Mouse (Mus musculus) adrenal gland, adult (tissue): ENCODE results near the gene Plpp7.

Experiments
- DNase-seq, 2 experiments: peaks; one replicate each; pipeline ENCODE4 v3.0.0; 2022 to 2023; ENCODE audit warnings: low spot score in 1 of 2; ENCODE audit not compliant: inconsistent age in 2 of 2

The Plpp7 gene

DNA sequence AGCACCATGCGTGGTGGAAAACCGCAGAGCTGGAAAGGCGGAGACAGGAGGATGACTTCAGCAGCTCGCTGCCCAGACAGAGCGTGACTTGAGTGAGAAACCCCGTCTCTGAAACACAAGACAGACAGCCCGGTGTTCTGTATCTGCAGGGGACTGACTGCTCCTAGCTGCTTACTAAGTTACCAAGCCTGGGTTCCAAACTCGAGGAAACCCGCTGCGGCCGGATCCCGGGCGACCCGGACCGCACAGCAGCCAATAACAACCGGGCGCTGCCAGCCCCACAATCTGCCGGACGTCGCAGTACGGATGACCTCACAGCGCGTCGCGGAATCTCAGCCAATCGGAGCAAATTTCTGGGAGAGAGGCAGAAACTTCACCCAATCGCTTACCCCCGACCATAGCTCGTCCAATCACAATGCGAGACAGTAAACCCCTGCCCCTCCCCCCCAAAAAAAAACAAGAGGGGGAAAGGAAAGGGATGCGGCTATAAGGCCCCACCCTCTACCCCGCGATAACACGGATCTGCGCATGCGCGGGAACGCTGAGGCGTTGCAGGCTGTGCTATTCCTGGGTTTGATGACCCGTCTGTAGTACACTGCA lies 42.4 kb downstream of the Plpp7 start:
- peak; percentile 97 to 99 for DNase-seq

DNA sequence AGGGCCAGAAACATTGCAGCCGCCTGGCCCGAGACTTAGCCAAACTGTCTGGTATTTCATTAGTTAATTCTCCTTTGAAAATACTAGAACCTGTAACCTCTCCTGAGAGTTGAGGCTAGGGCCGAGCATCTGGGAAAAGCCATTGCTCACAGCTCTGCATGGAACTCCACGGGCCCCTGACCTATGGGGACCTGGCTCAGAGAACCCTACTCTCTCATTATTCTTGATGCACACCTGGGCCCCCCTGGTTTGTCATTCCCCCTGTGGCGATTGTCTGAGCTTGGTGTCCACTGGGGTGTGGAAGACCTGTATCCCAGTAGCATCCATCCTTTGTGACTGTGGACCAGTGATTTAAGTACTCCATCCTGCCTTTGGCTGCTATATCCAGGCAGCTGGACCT lies 44.0 kb downstream of the Plpp7 start:
- peak in 1 of 2 experiments; percentile 37 for DNase-seq

DNA sequence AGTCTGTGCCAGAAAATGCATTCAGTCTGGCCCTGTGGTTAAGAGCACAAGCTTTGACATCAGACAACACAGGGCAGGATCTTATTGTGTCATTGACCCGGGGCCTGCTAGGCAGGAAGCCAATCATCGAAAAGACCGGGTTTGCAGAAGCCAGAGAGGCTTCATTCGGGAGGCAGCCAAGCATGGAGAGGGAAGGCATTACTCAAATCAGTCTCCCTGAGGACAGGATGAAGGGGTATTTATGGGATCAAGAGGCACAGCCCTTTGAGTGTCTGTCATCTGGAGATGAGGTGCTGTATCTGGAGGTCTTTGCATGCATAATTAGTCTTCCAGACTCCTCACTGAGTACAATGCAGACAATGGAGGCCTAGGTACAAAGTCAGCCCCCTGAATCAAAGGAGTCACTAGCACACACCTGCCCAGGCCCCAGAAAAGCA lies 45.2 kb downstream of the Plpp7 start:
- peak in 1 of 2 experiments; percentile 81 for DNase-seq

DNA sequence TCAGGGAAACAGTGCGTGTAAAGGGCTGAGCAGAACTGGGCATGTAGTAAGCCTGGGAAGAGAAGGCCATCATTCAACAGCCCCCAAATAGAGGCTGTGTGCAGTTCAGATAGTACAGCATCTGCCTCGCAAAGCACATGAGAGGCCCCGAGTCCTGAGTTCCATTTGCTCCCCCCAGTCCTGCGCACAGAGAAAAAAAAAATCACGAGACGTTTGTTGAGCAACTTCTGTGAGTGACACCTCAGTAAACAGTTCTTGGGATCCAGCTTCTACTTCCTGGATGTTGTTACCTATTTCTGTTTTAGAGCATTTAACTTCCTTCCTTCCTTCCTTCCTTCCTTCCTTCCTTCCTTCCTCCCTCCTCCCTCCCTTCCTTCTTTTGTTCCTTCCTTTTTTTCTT lies 46.3 kb downstream of the Plpp7 start:
- peak in 1 of 2 experiments; percentile 19 for DNase-seq

DNA sequence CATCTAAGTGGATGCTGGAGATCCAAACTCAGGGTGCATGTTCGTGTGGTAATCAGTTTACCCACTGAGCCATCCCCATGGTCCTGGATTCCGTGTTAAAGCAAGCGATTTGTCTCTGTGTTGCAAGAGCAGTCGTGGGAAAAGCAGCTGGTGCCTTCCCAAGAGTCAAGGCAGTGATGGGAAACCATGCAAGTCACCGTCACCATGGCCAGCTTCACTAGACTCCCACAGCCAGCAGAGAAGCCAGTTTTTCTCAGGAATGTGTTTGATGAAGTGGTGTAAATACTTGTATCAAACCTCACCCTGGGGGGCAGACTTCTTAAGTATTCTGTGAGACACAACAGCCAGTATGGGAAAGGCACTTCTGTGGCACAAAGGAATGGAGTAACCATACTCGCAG lies 47.0 kb downstream of the Plpp7 start:
- peak in 1 of 2 experiments; percentile 3 for DNase-seq

DNA sequence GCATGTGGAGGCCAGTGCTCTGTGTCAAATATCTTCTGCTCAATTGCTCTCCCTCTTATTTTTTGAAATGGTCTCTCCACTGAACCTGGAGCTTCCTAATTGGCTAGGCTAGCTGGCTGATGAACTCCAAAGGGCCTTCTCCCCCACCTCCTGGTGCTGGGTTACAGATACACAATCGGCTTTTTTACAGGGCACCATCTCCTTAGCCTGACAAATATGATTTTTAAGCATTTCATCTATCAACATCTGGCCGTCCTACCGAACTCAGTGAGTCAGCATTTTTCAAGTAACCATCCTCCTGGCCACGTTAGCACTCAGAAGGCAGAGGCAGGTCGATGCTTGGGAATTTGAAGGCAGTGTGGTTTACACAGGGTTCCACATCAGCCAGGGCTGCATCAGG lies 49.3 kb downstream of the Plpp7 start:
- no peak for DNase-seq

DNA sequence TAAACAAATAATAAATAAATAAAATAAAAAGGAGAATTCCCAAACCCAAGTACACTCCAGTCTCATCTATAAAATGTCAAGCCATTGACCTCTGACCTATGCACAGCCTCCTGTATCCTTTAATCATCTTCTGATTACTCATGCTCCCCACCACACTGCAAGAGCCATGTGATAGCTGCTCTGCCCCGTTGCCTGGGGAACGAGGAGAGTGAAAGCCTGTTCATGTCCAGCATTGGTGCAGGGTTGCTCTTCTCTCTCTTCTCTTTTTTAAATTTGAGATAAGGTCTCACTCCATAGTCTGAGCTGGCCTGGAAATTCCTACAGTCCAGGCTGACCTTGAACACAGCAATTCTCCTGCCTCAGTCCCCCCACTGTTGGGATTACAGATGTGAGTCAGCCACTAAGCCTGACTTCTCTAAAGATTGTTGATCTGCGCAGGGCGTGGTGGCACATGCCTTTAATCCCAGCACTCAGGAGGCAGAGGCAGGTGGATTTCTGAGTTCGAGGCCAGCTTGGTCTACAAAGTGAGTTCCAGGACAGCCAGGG lies 51.4 kb downstream of the Plpp7 start:
- DNase-seq, result peak; percentile 83 to 85

DNA sequence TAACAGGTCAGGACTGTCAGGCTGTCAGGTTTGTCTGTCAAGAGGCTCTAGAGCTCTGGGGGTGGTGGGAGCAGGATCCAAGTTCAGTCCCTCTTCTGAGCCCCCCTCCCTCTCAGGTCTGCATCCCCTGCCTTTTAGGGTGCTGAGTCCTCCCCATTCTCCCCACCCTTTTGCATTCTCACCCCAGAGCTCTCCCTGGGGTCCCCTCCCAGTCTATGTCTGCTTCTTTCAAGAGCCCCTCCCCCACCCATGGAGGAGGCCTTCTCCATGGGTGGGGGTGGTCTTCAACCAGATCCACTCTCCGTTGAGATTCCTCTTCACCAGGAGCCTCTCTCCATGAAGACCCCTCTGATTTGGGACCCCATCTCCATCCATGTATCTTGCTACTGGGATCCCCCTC lies 54.8 kb downstream of the Plpp7 start:
- no peak for DNase-seq

DNA sequence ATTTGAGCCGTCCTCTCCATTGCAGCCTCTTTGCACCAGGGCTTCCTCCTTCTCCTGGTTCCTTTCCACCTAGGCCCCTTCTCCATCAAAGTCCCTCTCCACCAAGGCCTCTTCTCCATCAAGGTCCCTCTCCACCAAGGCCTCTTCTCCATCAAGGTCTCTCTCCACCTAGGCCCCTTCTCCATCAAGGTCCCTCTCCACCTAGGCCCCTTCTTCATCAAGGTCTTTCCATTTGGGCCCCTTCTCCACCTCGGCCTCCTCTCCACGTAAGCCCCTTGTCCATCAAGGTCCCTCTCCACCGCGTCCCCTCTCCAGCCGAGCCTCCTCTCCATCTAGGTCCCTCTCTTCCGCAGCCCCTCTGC lies 55.2 kb downstream of the Plpp7 start:
- DNase-seq, result peak; percentile 80 to 92

DNA sequence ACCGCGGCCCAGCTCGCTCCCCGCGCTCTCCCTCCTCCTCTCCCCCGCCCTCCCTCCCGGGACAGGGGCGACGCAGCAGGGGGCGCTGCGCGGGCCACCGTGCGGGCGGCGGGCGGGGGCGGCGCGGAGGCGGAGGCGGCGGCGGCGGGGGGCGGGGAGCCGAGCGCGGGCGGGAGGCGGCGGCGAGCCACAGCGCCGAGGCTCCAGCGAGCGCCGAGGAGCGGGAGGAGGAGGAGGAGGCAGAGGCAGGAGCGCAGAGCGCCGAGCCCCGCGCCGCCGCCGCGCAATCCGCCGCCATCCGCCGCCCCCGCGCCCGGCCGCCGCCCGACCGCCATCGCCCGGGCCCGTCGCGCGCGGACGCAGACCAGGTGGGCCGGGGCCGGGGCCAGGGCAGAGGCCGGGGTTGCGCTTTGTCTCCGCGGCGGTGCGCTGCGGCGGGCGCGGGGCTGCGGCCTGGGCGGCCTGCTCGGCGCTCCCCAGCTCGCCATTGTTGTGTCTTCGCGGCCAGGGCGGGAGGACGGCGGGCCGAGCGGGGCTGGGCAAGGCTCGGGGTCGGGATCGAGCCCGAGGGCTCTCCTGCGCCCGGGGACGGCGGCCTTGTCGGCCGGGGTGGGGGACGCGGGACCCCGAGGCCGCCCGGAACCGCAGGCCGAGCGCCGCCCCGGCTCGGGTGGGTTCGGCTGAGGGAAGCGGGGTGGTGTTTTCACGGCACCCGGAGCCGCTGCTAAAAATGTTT lies 55.8 kb downstream of the Plpp7 start, which contains the start of gene Prrc2b:
Gene Prrc2b (plus strand): TSS at position 159 of the 736 bp plus-strand sequence.
- no peak for DNase-seq

DNA sequence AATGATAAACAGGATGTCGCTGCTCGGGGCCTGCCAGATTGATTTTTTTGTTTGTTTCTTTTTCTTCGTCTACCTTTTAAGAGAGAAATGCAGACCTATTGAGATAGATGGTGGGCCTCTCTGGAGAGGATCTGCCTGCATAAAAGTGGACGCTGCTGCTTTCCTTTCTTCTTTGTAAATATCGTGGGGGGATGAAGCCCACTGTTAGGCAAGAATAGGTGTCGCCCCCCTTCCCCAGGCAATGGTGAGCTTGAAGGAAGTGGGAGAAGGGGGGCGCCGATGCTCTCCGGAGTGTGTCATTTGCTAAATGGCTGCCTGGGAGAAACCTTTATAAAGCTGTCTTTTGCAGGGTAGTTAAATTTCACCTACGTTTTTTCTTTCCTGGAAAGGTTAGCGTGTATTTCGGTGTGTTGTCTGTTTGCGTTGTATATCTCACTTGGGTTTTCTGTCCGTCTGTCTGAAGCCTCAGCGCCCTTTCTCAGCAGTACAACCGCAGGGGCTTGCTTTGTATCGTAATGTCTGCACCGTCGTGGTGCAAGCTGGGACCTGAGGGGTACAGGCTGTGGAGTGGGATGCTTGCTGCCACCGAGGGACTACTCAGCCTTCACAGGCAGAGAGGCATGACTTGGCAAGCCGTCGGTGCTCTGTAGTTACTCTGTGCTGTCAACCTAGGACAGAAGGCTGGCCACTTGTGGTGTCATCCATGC lies 56.5 kb downstream of the Plpp7 start:
- peak in 1 of 2 experiments; percentile 85 for DNase-seq

DNA sequence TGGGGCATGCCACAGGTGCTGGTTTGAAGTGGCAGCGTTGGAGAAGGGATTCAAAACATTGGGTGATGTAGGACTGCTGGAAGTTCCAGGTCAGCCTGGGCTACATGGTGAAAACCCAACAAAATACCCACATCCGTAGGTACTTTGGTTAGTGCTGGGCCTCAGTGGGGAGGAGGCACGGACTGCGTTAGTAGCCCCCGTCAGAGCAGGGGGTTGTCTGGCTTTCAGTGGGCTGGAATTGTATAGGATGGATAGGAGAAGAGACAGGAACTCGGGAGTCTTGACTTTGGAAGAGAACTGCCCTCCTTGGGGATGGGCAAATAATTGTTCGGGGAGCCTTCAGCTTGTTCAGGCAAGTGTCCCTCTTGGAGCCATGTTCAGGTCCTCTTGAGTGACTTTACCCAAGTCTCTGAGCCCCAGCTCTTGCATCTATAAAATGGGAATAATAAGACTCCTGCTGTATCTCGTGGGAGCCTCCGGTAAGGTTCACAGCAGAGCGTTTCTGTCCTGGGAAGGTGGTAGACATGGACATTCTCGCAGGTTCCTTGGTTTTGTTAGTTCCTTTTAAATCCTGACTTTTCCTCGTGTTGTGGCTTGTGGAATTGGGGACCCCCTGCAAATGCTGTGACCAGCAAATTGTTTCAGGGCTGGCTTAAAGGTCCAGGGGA lies 57.2 kb downstream of the Plpp7 start:
- DNase-seq, result no peak

DNA sequence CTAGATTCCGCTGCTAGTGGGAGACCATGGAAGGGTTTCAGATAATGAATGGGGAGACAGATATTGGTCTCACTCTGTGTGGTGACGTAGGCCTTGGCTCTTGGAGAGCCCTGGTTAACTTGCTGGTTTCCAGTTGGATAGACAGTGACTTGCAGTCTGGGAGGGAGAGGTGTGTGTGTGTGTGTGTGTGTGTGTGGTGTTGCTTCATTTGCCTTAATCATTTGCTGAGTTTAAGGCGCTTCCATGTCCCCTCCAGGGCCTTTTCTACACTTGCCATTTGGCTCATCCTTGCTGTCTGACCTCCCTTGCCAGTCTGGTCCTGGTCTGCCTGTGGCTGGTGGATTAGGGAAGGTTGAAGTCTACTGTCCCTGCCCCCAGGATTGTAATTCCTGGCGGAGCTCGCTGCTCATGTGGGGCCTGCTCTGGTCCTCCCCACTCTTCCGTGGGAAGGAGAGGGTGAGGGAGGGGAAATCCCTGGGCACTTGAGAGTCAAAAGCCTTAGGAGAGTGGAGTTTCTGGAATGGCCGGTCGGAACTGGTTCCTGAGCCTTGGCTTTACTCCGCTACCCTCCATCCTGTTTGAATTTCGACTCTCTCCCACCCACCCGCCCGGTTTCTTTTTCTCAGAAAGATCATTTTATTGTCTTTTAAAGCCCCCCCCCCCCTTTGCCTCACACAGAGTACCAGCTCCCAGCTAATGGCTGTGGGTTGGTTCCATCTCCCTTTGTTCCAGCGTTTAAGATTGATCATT lies 57.9 kb downstream of the Plpp7 start:
- peak in 1 of 2 experiments; percentile 80 for DNase-seq

DNA sequence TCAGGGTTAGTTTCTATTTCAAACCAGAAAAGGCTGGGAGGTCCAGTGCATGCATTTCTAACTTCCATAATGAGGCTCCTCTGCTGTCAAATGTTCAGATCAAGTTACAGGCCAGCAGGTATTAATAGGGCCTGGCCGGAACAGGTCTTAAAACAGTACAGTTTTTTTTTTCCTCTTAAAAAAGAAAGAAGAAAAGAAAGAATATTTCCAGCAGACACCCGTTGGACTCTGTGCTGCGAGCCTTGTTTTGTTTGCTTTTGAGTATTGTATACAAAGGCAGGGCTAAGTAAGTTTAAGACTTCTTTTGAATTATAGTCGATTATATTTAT lies 58.4 kb downstream of the Plpp7 start:
- no peak for DNase-seq

DNA sequence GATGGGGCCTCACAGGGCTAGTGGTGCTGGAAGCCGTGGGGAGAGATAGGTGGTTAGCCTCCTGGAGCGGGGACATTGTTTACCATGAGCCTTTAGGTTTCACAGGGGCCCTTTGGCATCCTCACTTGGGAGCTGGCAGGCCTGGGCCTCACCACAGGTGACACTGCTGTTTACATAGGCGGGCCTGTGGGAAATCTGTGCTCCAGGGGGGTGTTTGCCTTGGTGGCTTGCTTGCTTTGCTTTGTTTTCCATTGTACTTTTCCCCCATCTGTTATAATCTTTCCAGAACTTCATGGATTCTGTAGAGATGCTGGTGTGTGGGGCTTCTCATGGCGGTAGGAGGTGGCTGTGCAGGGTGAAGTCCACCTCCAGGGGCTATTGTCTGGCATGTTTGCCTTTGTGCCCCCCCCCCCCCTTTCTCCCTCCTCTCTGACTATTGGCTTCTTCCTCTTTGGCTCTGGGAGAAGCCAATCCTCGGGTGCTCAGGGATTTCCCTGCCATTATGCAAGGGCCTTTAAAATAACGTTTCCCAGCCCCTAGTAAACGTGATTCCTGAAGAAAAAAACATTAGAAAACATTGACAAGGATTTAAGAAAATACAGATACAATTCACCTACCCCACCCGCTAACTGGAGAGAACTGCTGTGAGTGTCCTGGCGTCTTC lies 59.1 kb downstream of the Plpp7 start:
- peak; percentile 15 to 36 for DNase-seq

DNA sequence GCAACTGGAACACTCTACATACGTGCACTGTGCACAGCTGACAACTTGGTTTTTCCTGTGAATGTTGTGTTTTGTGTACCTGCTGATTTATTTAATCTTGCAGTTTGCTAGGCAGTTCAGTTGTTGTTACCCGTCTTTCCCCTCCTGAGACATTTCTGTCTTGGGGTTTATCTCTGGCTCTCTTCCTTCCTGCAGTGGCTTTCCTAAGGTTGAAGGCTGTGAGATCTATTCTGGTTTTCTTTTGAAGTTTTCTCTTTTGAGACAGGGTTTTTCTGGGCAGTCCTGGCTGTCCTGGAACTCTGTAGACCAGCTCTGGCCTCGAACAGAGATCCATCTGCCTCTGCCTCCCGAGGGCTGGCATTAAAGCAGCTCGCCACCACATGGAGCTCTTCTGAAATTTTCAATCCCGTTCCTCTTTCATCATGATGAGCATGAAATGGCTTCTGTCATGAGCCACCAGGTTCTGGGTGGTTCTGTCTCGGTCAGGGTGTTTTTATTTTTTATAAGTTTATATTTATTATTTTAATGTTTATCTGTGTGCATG lies 59.7 kb downstream of the Plpp7 start:
- DNase-seq, result peak in 1 of 2 experiments; percentile 50

DNA sequence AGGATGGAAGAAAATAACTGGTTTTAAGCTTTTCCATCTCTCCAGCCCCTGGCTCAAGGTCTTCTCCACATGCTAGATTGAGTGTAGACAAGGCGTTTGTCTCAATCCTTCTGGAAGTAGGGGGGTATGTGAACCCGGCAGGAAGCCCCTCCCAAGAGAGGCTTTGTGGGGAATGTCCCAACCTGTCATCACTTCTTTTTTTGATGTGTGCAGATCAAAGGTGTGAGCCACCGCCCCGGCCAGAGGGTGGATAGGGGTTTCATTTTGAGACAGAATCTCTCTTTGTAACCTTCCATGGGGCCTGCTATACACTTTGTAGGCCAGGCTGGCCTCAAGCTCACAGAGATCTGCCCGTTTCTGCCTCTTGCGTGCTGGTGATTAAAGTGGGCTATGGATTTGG lies 60.3 kb downstream of the Plpp7 start:
- no peak for DNase-seq

DNA sequence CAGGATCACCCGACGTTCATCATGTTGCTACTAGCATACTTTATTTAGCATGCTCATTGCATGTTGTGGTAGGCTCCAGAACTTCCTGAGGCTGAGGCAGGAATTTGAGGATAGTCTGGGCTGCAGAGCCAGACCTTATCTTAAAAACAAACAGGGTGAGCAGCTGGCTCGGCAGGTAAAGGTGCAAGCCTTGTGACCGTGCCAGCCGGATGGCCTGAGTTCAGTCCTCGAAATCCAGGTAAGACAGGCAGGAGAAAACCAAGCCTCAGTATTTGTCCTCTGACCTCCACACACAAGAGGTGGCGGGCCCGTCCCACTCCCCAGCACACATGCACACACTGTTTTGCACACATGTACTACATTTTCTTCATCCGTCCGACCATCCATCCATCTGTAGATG lies 61.3 kb downstream of the Plpp7 start:
- no peak for DNase-seq

DNA sequence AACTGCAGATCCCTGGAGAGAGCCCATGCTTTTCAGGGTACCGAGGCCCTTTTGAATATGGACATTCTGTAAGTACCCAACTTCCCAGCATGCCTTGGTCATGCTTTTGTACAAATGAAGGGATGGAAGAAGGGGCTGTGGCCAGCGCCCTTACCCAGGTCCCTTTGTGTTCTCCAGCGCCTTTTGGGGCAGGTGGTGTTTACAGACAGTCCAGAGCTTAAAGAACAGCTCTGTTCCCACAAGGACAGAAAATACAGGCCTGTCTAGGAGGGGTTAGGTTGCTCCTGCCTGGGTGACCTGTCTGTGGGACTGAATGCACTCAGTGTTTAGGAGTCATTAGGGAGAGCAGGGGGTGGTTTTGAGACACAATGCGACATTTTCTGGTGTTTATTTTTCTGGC lies 62.0 kb downstream of the Plpp7 start:
- DNase-seq, result no peak
